In genomic region chr1:179547176-179547575, GRCm38 (mm10) we compare ENCODE assay signal across 8 mouse cellular contexts. TPM values are rescaled to one million over a fixed set of nuclear protein-coding genes. Genes with fewer than 3 reads are reported as not detected.
DNase-seq lines count a peak whose midpoint lies in the region; ATAC-seq lines count a peak whose summit lies in the region.

No protein-coding gene starts in this region.

- H3K9ac ChIP-seq in heart, embryonic 13.5 days: peak overlapping the region; percentile 93
- peak overlapping the region; percentile 76 for H3K9ac ChIP-seq in hindbrain, embryonic 13.5 days
- H3K9ac ChIP-seq in midbrain, embryonic 11.5 days (ENCODE audit: low read length): peak overlapping the region; percentile 75

- no peak for ATAC-seq in heart, embryonic 13.5 days (ENCODE audit: extremely low read depth, insufficient number of reproducible peaks, low FRiP score, low TSS enrichment)
- no peak for ATAC-seq in hindbrain, embryonic 13.5 days (ENCODE audit: low FRiP score)
- ATAC-seq in midbrain, embryonic 11.5 days (ENCODE audit: low FRiP score): no peak

- DNase-seq in heart, postnatal 4 days: no peak
- peak; percentile 43 for DNase-seq in Muller cell, postnatal 12 days (ENCODE audit: inconsistent ontology term)
- peak; percentile 89 for DNase-seq in midbrain, embryonic 11.5 days (ENCODE audit: low spot score, missing footprints)
- DNase-seq in urinary bladder, postnatal 25 days (ENCODE audit: low spot score): no peak
- no peak for DNase-seq in right cerebral cortex, postnatal 14 days
- DNase-seq in left cerebral cortex, adult 8-10 months (ENCODE audit: low spot score in 2 of 2): no peak

- peaks cover 41% of the 10 kb centered on the region for H3K4me1 ChIP-seq in heart, embryonic 13.5 days
- H3K4me1 ChIP-seq in hindbrain, embryonic 13.5 days (replicated peaks): peaks cover 39% of the 10 kb centered on the region
- H3K4me1 ChIP-seq in midbrain, embryonic 11.5 days (ENCODE audit: control insufficient read depth, insufficient read depth, low read length): peaks cover 11% of the 10 kb centered on the region

- whole genome bisulfite sequencing in heart, embryonic 13.5 days: 12% methylated on average over 5 of the region's 5 CpGs
- 11% methylated on average over 5 of the region's 5 CpGs for WGBS in hindbrain, embryonic 13.5 days
- 20% methylated on average over 5 of the region's 5 CpGs for WGBS in midbrain, embryonic 11.5 days

- peaks cover 20% of the 10 kb centered on the region for H3K36me3 ChIP-seq in heart, embryonic 13.5 days
- no peaks in the 10 kb centered on the region for H3K36me3 ChIP-seq in hindbrain, embryonic 13.5 days
- no peaks in the 10 kb centered on the region for H3K36me3 ChIP-seq in midbrain, embryonic 11.5 days (ENCODE audit: control insufficient read depth, insufficient read depth, low read length)

- no peaks in the 10 kb centered on the region for H3K27me3 ChIP-seq in heart, embryonic 13.5 days (replicated peaks)
- H3K27me3 ChIP-seq in hindbrain, embryonic 13.5 days: no peaks in the 10 kb centered on the region
- no peaks in the 10 kb centered on the region for H3K27me3 ChIP-seq in midbrain, embryonic 11.5 days (ENCODE audit: control insufficient read depth, insufficient read depth, low read length)

- H3K4me2 ChIP-seq in heart, embryonic 13.5 days: peak overlapping the region; percentile 83
- H3K4me2 ChIP-seq in hindbrain, embryonic 13.5 days: peak overlapping the region; percentile 56
- peak overlapping the region; percentile 58 for H3K4me2 ChIP-seq in midbrain, embryonic 11.5 days

- peak overlapping the region; percentile 96 for H3K27ac ChIP-seq in heart, embryonic 13.5 days (replicated peaks)
- H3K27ac ChIP-seq in hindbrain, embryonic 13.5 days: peak overlapping the region; percentile 99; the same call in 1 of the 2 replicates
- peak overlapping the region; percentile 87; the same call in 1 of the 2 replicates for H3K27ac ChIP-seq in midbrain, embryonic 11.5 days (ENCODE audit: low read depth, low read length)

- peak overlapping the region; percentile 85 for H3K4me3 ChIP-seq in heart, embryonic 13.5 days
- H3K4me3 ChIP-seq in hindbrain, embryonic 13.5 days: peak overlapping the region; percentile 70
- peak overlapping the region; percentile 70 for H3K4me3 ChIP-seq in midbrain, embryonic 11.5 days (ENCODE audit: low read depth, low read length)

- H3K9me3 ChIP-seq in heart, embryonic 13.5 days: no peaks in the 10 kb centered on the region
- H3K9me3 ChIP-seq in hindbrain, embryonic 13.5 days: no peaks in the 10 kb centered on the region
- H3K9me3 ChIP-seq in midbrain, embryonic 11.5 days (ENCODE audit: control insufficient read depth, low read length): no peaks in the 10 kb centered on the region

RNA-seq across cellular contexts. Expression of gene Cnst, which starts 1.0 kb away (rescaled TPM):
- 16.0 and 16.6 TPM in 2 replicates for polyA plus RNA-seq in heart, embryonic 13.5 days (2015; fragmentation: Nextera tagmentation; extraction: Ambion mirVana)
- total RNA-seq in heart, postnatal 4 days (2021): 10 to 100 TPM; 31.6 to 31.8 TPM
- 27.7 and 30.9 TPM in 2 replicates for polyA plus RNA-seq in hindbrain, embryonic 13.5 days (2015; fragmentation: Nextera tagmentation; extraction: Ambion mirVana)
- polyA plus RNA-seq in midbrain, embryonic 11.5 days (2014; fragmentation: Nextera tagmentation; extraction: Ambion mirVana): 22.6 and 25.1 TPM in 2 replicates
- total RNA-seq in left cerebral cortex, adult 8-10 months (2022): 10 to 100 TPM; 40.1 to 42.1 (median 41.1) TPM

RNA-seq across cellular contexts. Expression of gene Tfb2m, which starts 1.1 kb away (rescaled TPM):
- 20.2 and 24.8 TPM in 2 replicates for polyA plus RNA-seq in heart, embryonic 13.5 days (2015; fragmentation: Nextera tagmentation; extraction: Ambion mirVana)
- total RNA-seq in heart, postnatal 4 days (2021): 10 to 100 TPM; 23.0 to 25.1 TPM
- polyA plus RNA-seq in hindbrain, embryonic 13.5 days (2015; fragmentation: Nextera tagmentation; extraction: Ambion mirVana): 35.2 and 39.0 TPM in 2 replicates
- polyA plus RNA-seq in midbrain, embryonic 11.5 days (2014; fragmentation: Nextera tagmentation; extraction: Ambion mirVana): 27.1 and 30.7 TPM in 2 replicates
- total RNA-seq in left cerebral cortex, adult 8-10 months (2022): 10 to 100 TPM; 21.7 to 27.3 (median 26.0) TPM

RNA-seq across cellular contexts. Expression of gene Smyd3, which starts 29.3 kb away (rescaled TPM):
- polyA plus RNA-seq in heart, embryonic 13.5 days (2015; fragmentation: Nextera tagmentation; extraction: Ambion mirVana): 9.6 and 9.7 TPM in 2 replicates
- total RNA-seq in heart, postnatal 4 days (2021): 1 to 10 TPM; 8.0 to 8.4 TPM
- polyA plus RNA-seq in hindbrain, embryonic 13.5 days (2015; fragmentation: Nextera tagmentation; extraction: Ambion mirVana): 19.6 and 20.7 TPM in 2 replicates
- 13.1 and 15.9 TPM in 2 replicates for polyA plus RNA-seq in midbrain, embryonic 11.5 days (2014; fragmentation: Nextera tagmentation; extraction: Ambion mirVana)
- total RNA-seq in left cerebral cortex, adult 8-10 months (2022): 10 to 100 TPM; 31.8 to 34.0 (median 33.4) TPM

Comparison
In these comparisons a context has a peak if more than half of its experiments do, and no peak if none do; other contexts are left out.
1. DNase-seq: peak in Muller cell, postnatal 12 days (single experiment) and midbrain, embryonic 11.5 days (single experiment); none in heart, postnatal 4 days (single experiment), urinary bladder, postnatal 25 days (single experiment), right cerebral cortex, postnatal 14 days (single experiment) and left cerebral cortex, adult 8-10 months (0 of 2).
2. Peak in every context shown above with its lines, with median percentiles within 50 percentile points of each other: H3K27ac ChIP-seq, H3K4me2 ChIP-seq, H3K4me3 ChIP-seq and H3K9ac ChIP-seq.